In genomic region chr2:71338145-71338796, GRCm38 (mm10) we compare ENCODE assay signal across 16 mouse cellular contexts. TPM values are rescaled to one million over a fixed set of nuclear protein-coding genes. Genes with fewer than 3 reads are reported as not detected.
DNase-seq lines count a peak whose midpoint lies in the region; ATAC-seq and TF ChIP-seq lines count a peak whose summit lies in the region.
"Had no signal": no experiment of that assay in that cellular context is flagged by ENCODE, and none has a peak within 500 bp of the region (broad histone marks: within the 10 kb centered on the region; RNA-seq: fewer than 3 reads in every experiment).

No protein-coding gene starts in this region.

- no peak for TF ChIP-seq CTCF in ES-Bruce4 (IDR thresholded peaks at IDR 0.05; ENCODE audit: low read depth, low read length)

- H3K4me3 ChIP-seq in ES-Bruce4 (ENCODE audit: low read depth, low read length), result peak overlapping the region; percentile 42
- no peak overlapping the region for H3K4me3 ChIP-seq in forebrain, embryonic 14.5 days (ENCODE audit: low read depth, low read length)
- H3K4me3 ChIP-seq: limb, embryonic 13.5 days had no signal

- no peak overlapping the region for H3K4me2 ChIP-seq in forebrain, embryonic 14.5 days (ENCODE audit: low read length)
- H3K4me2 ChIP-seq: heart, embryonic 11.5 days; hindbrain, embryonic 14.5 days; limb, embryonic 13.5 days had no signal

- ATAC-seq in hematopoietic stem cell, adult 5-6 weeks (replicated peaks in 1 of 2; ENCODE audit: insufficient read depth in 1 of 2, low FRiP score in 2 of 2, low TSS enrichment in 1 of 2, low read depth in 1 of 2, poor library complexity in 2 of 2, severe bottlenecking in 2 of 2), result peak; percentile 93 to 94
- peak; percentile 90 for ATAC-seq in megakaryocyte progenitor cell, adult 5-6 weeks (replicated peaks; ENCODE audit: poor library complexity)
- ATAC-seq in forebrain, embryonic 14.5 days, result no peak
- ATAC-seq: midbrain, embryonic 16.5 days had no signal

- H3K27me3 ChIP-seq in ES-Bruce4 (ENCODE audit: control insufficient read depth, insufficient read depth, low read length, poor library complexity, severe bottlenecking), result no peaks in the 10 kb centered on the region
- H3K27me3 ChIP-seq in forebrain, embryonic 14.5 days (replicated peaks; ENCODE audit: control insufficient read depth, insufficient read depth, low read length), result no peaks in the 10 kb centered on the region
- H3K27me3 ChIP-seq: limb, embryonic 13.5 days had no signal

- WGBS in forebrain, embryonic 14.5 days, result 89% methylated on average over 12 of the region's 12 CpGs

- peak; percentile 14 to 18 for DNase-seq in lung, adult 18-20 months
- no peak for DNase-seq in lung, postnatal 4 days
- no peak for DNase-seq in forebrain, embryonic 14.5 days (ENCODE audit: low spot score)
- no peak for DNase-seq in adrenal gland, postnatal 14 days
- DNase-seq in adrenal gland, adult 2 months, result no peak
- DNase-seq: adrenal gland, postnatal 10 days; cerebellum, postnatal 25 days; kidney, adult 9 months; thymus, adult 18-20 months had no signal

- TF ChIP-seq POLR2A in ES-Bruce4 (IDR thresholded peaks at IDR 0.05; ENCODE audit: insufficient read depth, low read length), result no peak

- no peak for TF ChIP-seq EP300 in ES-Bruce4 (IDR thresholded peaks at IDR 0.05; ENCODE audit: insufficient read depth, low read depth, low read length)

- H3K9me3 ChIP-seq in ES-Bruce4 (replicated peaks; ENCODE audit: control insufficient read depth, insufficient read depth, low read length, poor library complexity, severe bottlenecking), result no peaks in the 10 kb centered on the region
- no peaks in the 10 kb centered on the region for H3K9me3 ChIP-seq in forebrain, embryonic 14.5 days (replicated peaks; ENCODE audit: control insufficient read depth, low read length)
- H3K9me3 ChIP-seq: limb, embryonic 13.5 days had no signal

- no peaks in the 10 kb centered on the region for H3K4me1 ChIP-seq in ES-Bruce4 (ENCODE audit: control insufficient read depth, insufficient read depth, low read length)
- H3K4me1 ChIP-seq in forebrain, embryonic 14.5 days (ENCODE audit: control insufficient read depth, insufficient read depth, low read length), result no peaks in the 10 kb centered on the region
- H3K4me1 ChIP-seq: limb, embryonic 13.5 days had no signal

- peak overlapping the region; percentile 19 for H3K9ac ChIP-seq in ES-Bruce4 (ENCODE audit: low read depth, poor library complexity, severe bottlenecking)
- H3K9ac ChIP-seq in forebrain, embryonic 14.5 days (ENCODE audit: low read length), result no peak overlapping the region
- H3K9ac ChIP-seq: hindbrain, embryonic 14.5 days; limb, embryonic 13.5 days had no signal

- H3K36me3 ChIP-seq in ES-Bruce4 (ENCODE audit: control insufficient read depth, insufficient read depth, low read length, poor library complexity, severe bottlenecking), result no peaks in the 10 kb centered on the region
- H3K36me3 ChIP-seq in forebrain, embryonic 14.5 days (ENCODE audit: control insufficient read depth, insufficient read depth, low read length), result peaks cover 17% of the 10 kb centered on the region

- peak overlapping the region; percentile 53 for H3K27ac ChIP-seq in ES-Bruce4 (ENCODE audit: insufficient read depth, low read length)
- no peak overlapping the region for H3K27ac ChIP-seq in forebrain, embryonic 14.5 days (ENCODE audit: low read depth, low read length)
- H3K27ac ChIP-seq: hindbrain, embryonic 14.5 days; limb, embryonic 13.5 days had no signal

RNA-seq across cellular contexts. Expression of gene Slc25a12, which starts 29.3 kb away (rescaled TPM):
- polyA plus RNA-seq in ES-Bruce4 (2011; ENCODE audit: insufficient read depth, insufficient read length, low read depth, missing spikeins), result 80.0 and 89.2 TPM in 2 replicates
- 45.8 and 65.9 TPM in 2 replicates for total RNA-seq in hematopoietic stem cell, adult 5-6 weeks (2017)
- total RNA-seq in megakaryocyte progenitor cell, adult 5-6 weeks (2015), result 51.5 and 73.0 TPM in 2 replicates
- total RNA-seq in megakaryocyte progenitor cell, adult 5-6 weeks (2017), result 78.3 and 79.2 TPM in 2 replicates
- 67.2 and 80.6 TPM in 2 replicates for polyA plus RNA-seq in forebrain, embryonic 14.5 days (2014; fragmentation: Nextera tagmentation; extraction: Ambion mirVana)
- total RNA-seq in adrenal gland, postnatal 14 days (2021), result 64.9 and 73.7 TPM in 2 replicates
- 10 to 100 TPM; 60.7 to 74.1 TPM for total RNA-seq in adrenal gland, adult 2 months (2021)
- 32.8 and 46.3 TPM in 2 replicates for polyA plus RNA-seq in adrenal gland, adult 2 months (2012; rRNA removed)

RNA-seq across cellular contexts. Expression of gene Hat1, which starts 50.5 kb away (rescaled TPM):
- polyA plus RNA-seq in ES-Bruce4 (2011; ENCODE audit: insufficient read depth, insufficient read length, low read depth, missing spikeins), result 659 and 692 TPM in 2 replicates
- 161 and 174 TPM in 2 replicates for total RNA-seq in hematopoietic stem cell, adult 5-6 weeks (2017)
- 178 and 189 TPM in 2 replicates for total RNA-seq in megakaryocyte progenitor cell, adult 5-6 weeks (2015)
- total RNA-seq in megakaryocyte progenitor cell, adult 5-6 weeks (2017), result 192 and 193 TPM in 2 replicates
- polyA plus RNA-seq in forebrain, embryonic 14.5 days (2014; fragmentation: Nextera tagmentation; extraction: Ambion mirVana), result 89.0 and 96.6 TPM in 2 replicates
- 37.7 and 40.1 TPM in 2 replicates for total RNA-seq in adrenal gland, postnatal 14 days (2021)
- 10 to 100 TPM; 27.5 to 28.1 TPM for total RNA-seq in adrenal gland, adult 2 months (2021)
- 0.62 and 0.66 TPM in 2 replicates for polyA plus RNA-seq in adrenal gland, adult 2 months (2012; rRNA removed)

Comparison
In these comparisons a context has a peak if more than half of its experiments do, and no peak if none do; other contexts are left out.
1. DNase-seq: peak in lung, adult 18-20 months (2 of 2); none in lung, postnatal 4 days (0 of 2), forebrain, embryonic 14.5 days (single experiment), adrenal gland, postnatal 14 days (single experiment) and adrenal gland, adult 2 months (single experiment).